Mouse (Mus musculus): ENCODE measurements around the gene Prr5. TPM values are rescaled to one million over a fixed set of nuclear protein-coding genes. Genes with fewer than 3 reads are reported as not detected.

The Prr5 gene
- polyA plus RNA-seq, 1 experiment from 2014 or later: 35.0 TPM

- no peak overlapping the region for H3K27ac ChIP-seq
- ATAC-seq (replicated peaks; ENCODE audit: low FRiP score, low read depth) (no peak), DNase-seq (ENCODE audit: low spot score) (peak; percentile 81)
- TF ChIP-seq CTCF (IDR thresholded peaks at IDR 0.05; ENCODE audit: low read depth): peak; percentile 88
- H3K9ac ChIP-seq (ENCODE audit: low read depth, low read length): no peak overlapping the region
- H3K36me3 ChIP-seq (ENCODE audit: insufficient read depth, low read length): no peaks in the 10 kb centered on the region
- H3K27me3 ChIP-seq (ENCODE audit: insufficient read depth, low read length): no peaks in the 10 kb centered on the region
- no peak overlapping the region for H3K4me2 ChIP-seq (ENCODE audit: low read length)
- H3K4me1 ChIP-seq (replicated peaks; ENCODE audit: insufficient read depth, low read length): no peaks in the 10 kb centered on the region
- H3K9me3 ChIP-seq (replicated peaks; ENCODE audit: low read length): no peaks in the 10 kb centered on the region
- no peak overlapping the region for H3K4me3 ChIP-seq (replicated peaks; ENCODE audit: low read depth, low read length)
- WGBS: 12% methylated on average over 3 of the region's 3 CpGs
Measured at GRCm38 (mm10) chr15:84629680-84630079, 39.7 kb upstream of the Prr5 start.

- Histone ChIP-seq H3K4me2 (ENCODE audit: low read length) (no peak overlapping the region), H3K4me3 (replicated peaks; ENCODE audit: low read depth, low read length) (no peak overlapping the region), H3K27me3 (ENCODE audit: insufficient read depth, low read length) (no peaks in the 10 kb centered on the region), H3K9ac (ENCODE audit: low read depth, low read length) (no peak overlapping the region), H3K36me3 (ENCODE audit: insufficient read depth, low read length) (no peaks in the 10 kb centered on the region), H3K27ac (no peak overlapping the region), H3K9me3 (replicated peaks; ENCODE audit: low read length) (no peaks in the 10 kb centered on the region), H3K4me1 (replicated peaks; ENCODE audit: insufficient read depth, low read length) (no peaks in the 10 kb centered on the region)
- DNase-seq (ENCODE audit: low spot score): peak; percentile 89
- peak; percentile 65 for ATAC-seq (replicated peaks; ENCODE audit: low FRiP score, low read depth)
- under 1% methylated on average over 7 of the region's 7 CpGs for WGBS
- TF ChIP-seq CTCF (IDR thresholded peaks at IDR 0.05; ENCODE audit: low read depth): peak; percentile 99
Measured at GRCm38 (mm10) chr15:84631560-84631959, 37.9 kb upstream of the Prr5 start.

- DNase-seq (ENCODE audit: low spot score) (no peak), ATAC-seq (replicated peaks; ENCODE audit: low FRiP score, low read depth) (no peak)
- Histone ChIP-seq H3K9me3 (replicated peaks; ENCODE audit: low read length) (no peaks in the 10 kb centered on the region), H3K9ac (ENCODE audit: low read depth, low read length) (no peak overlapping the region), H3K4me1 (replicated peaks; ENCODE audit: insufficient read depth, low read length) (no peaks in the 10 kb centered on the region), H3K4me3 (replicated peaks; ENCODE audit: low read depth, low read length) (no peak overlapping the region), H3K27me3 (ENCODE audit: insufficient read depth, low read length) (no peaks in the 10 kb centered on the region), H3K4me2 (ENCODE audit: low read length) (no peak overlapping the region), H3K36me3 (ENCODE audit: insufficient read depth, low read length) (no peaks in the 10 kb centered on the region), H3K27ac (no peak overlapping the region)
- no peak for TF ChIP-seq CTCF (IDR thresholded peaks at IDR 0.05; ENCODE audit: low read depth)
- 42% methylated on average over 3 of the region's 3 CpGs for WGBS
Measured at GRCm38 (mm10) chr15:84634361-84634760, 35.1 kb upstream of the Prr5 start.

GRCm38 (mm10) chr15:84638405-84638804, 31.0 kb upstream of the Prr5 start:
- Histone ChIP-seq H3K4me2 (ENCODE audit: low read length) (no peak overlapping the region), H3K9ac (ENCODE audit: low read depth, low read length) (no peak overlapping the region), H3K36me3 (ENCODE audit: insufficient read depth, low read length) (no peaks in the 10 kb centered on the region), H3K4me1 (replicated peaks; ENCODE audit: insufficient read depth, low read length) (0 out of 2 replicates have a peak, but pooled peaks cover 2% of the 10 kb centered on the region), H3K27me3 (ENCODE audit: insufficient read depth, low read length) (no peaks in the 10 kb centered on the region), H3K27ac (peak overlapping the region; percentile 81; the same call in 1 of the 2 replicates), H3K4me3 (replicated peaks; ENCODE audit: low read depth, low read length) (no peak overlapping the region), H3K9me3 (replicated peaks; ENCODE audit: low read length) (no peaks in the 10 kb centered on the region)
- DNase-seq (ENCODE audit: low spot score) (peak; percentile 48), ATAC-seq (replicated peaks; ENCODE audit: low FRiP score, low read depth) (no peak)
- no peak for TF ChIP-seq CTCF (IDR thresholded peaks at IDR 0.05; ENCODE audit: low read depth)

GRCm38 (mm10) chr15:84639072-84639450, 30.4 kb upstream of the Prr5 start:
- H3K36me3 ChIP-seq (ENCODE audit: insufficient read depth, low read length): no peaks in the 10 kb centered on the region
- H3K4me1 ChIP-seq (replicated peaks; ENCODE audit: insufficient read depth, low read length): 0 out of 2 replicates have a peak, but pooled peaks cover 2% of the 10 kb centered on the region
- 26% methylated on average over 5 of the region's 5 CpGs for WGBS
- no peak overlapping the region for H3K9ac ChIP-seq (ENCODE audit: low read depth, low read length)
- no peak for TF ChIP-seq CTCF (IDR thresholded peaks at IDR 0.05; ENCODE audit: low read depth)
- DNase-seq (ENCODE audit: low spot score) (no peak), ATAC-seq (replicated peaks; ENCODE audit: low FRiP score, low read depth) (no peak)
- H3K4me3 ChIP-seq (replicated peaks; ENCODE audit: low read depth, low read length): no peak overlapping the region
- no peaks in the 10 kb centered on the region for H3K9me3 ChIP-seq (replicated peaks; ENCODE audit: low read length)
- H3K27me3 ChIP-seq (ENCODE audit: insufficient read depth, low read length): no peaks in the 10 kb centered on the region
- H3K4me2 ChIP-seq (ENCODE audit: low read length): no peak overlapping the region
- H3K27ac ChIP-seq: peak overlapping the region; percentile 81

- Histone ChIP-seq H3K9ac (ENCODE audit: low read depth, low read length) (no peak overlapping the region), H3K4me3 (replicated peaks; ENCODE audit: low read depth, low read length) (no peak overlapping the region), H3K4me1 (replicated peaks; ENCODE audit: insufficient read depth, low read length) (0 out of 2 replicates have a peak, but pooled peaks cover 2% of the 10 kb centered on the region), H3K27me3 (ENCODE audit: insufficient read depth, low read length) (no peaks in the 10 kb centered on the region), H3K4me2 (ENCODE audit: low read length) (no peak overlapping the region), H3K36me3 (ENCODE audit: insufficient read depth, low read length) (no peaks in the 10 kb centered on the region), H3K27ac (peak overlapping the region; percentile 81), H3K9me3 (replicated peaks; ENCODE audit: low read length) (no peaks in the 10 kb centered on the region)
- ATAC-seq (replicated peaks; ENCODE audit: low FRiP score, low read depth) (peak; percentile 67; the same call in 1 of the 2 replicates), DNase-seq (ENCODE audit: low spot score) (peak; percentile 59)
- no peak for TF ChIP-seq CTCF (IDR thresholded peaks at IDR 0.05; ENCODE audit: low read depth)
- WGBS: 33% methylated on average over 6 of the region's 6 CpGs
Measured at GRCm38 (mm10) chr15:84639451-84640136, 29.8 kb upstream of the Prr5 start.
